Mouse (Mus musculus): ENCODE measurements around the gene Nat14. TPM values are rescaled to one million over a fixed set of nuclear protein-coding genes. Genes with fewer than 3 reads are reported as not detected.
A peak's percentile ranks its signal among the peaks of the same experiment; 100 is the strongest.

The Nat14 gene
- polyA plus RNA-seq, 1 experiment = 2.2 TPM

- Histone ChIP-seq H3K9ac (ENCODE audit: low read depth, poor library complexity, severe bottlenecking) (0 out of 2 replicates have a peak overlapping the region, but pooled peaks have one; percentile 1), H3K27ac (ENCODE audit: insufficient read depth, low read length) (no peak overlapping the region), H3K4me1 (ENCODE audit: control insufficient read depth, insufficient read depth, low read length) (no peaks in the 10 kb centered on the region), H3K4me3 (ENCODE audit: low read depth, low read length) (no peak overlapping the region), H3K27me3 (ENCODE audit: control insufficient read depth, insufficient read depth, low read length, poor library complexity, severe bottlenecking) (no peaks in the 10 kb centered on the region), H3K9me3 (replicated peaks; ENCODE audit: control insufficient read depth, insufficient read depth, low read length, poor library complexity, severe bottlenecking) (no peaks in the 10 kb centered on the region), H3K36me3 (ENCODE audit: control insufficient read depth, insufficient read depth, low read length, poor library complexity, severe bottlenecking) (no peaks in the 10 kb centered on the region)
- TF ChIP-seq CTCF (IDR thresholded peaks at IDR 0.05; ENCODE audit: low read depth, low read length) (no peak), EP300 (IDR thresholded peaks at IDR 0.05; ENCODE audit: insufficient read depth, low read depth, low read length) (no peak), POLR2A (IDR thresholded peaks at IDR 0.05; ENCODE audit: insufficient read depth, low read length) (no peak)
Measured at GRCm38 (mm10) chr7:4920976-4921823, 628 bp upstream of the Nat14 start.

DNA sequence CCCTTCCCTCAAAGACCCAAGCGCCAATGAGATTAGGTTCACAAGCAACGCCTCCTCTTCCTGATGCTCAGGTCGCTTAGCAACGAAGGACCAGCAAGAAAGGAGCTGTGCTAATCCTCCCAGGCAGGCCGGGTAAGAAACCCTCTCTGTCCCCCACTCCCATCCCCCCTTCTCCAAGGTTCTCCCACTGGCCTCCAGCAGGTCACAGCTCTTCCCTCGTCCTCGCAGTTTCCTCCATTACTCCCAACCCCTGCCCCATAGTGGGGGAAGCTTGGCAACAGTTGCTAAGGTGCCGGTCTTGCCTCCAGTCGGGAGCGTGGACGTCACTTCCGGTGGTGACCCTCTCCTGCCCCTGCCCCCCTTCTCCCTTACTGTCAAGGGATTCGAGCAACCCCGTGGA is 680 bp downstream of the Nat14 start:
- TF ChIP-seq POLR2A (IDR thresholded peaks at IDR 0.05; ENCODE audit: insufficient read depth, low read length) (no peak), CTCF (IDR thresholded peaks at IDR 0.05; ENCODE audit: low read depth, low read length) (no peak), EP300 (IDR thresholded peaks at IDR 0.05; ENCODE audit: insufficient read depth, low read depth, low read length) (no peak)
- peak overlapping the region; percentile 62 for H3K4me3 ChIP-seq (ENCODE audit: low read depth, low read length)
- H3K4me1 ChIP-seq (ENCODE audit: control insufficient read depth, insufficient read depth, low read length) = no peaks in the 10 kb centered on the region
- H3K27me3 ChIP-seq (ENCODE audit: control insufficient read depth, insufficient read depth, low read length, poor library complexity, severe bottlenecking) = no peaks in the 10 kb centered on the region
- no peaks in the 10 kb centered on the region for H3K9me3 ChIP-seq (replicated peaks; ENCODE audit: control insufficient read depth, insufficient read depth, low read length, poor library complexity, severe bottlenecking)
- H3K36me3 ChIP-seq (ENCODE audit: control insufficient read depth, insufficient read depth, low read length, poor library complexity, severe bottlenecking) = no peaks in the 10 kb centered on the region
- no peak overlapping the region for H3K27ac ChIP-seq (ENCODE audit: insufficient read depth, low read length)
- peak overlapping the region; percentile 42; the same call in 1 of the 2 replicates for H3K9ac ChIP-seq (ENCODE audit: low read depth, poor library complexity, severe bottlenecking)

DNA sequence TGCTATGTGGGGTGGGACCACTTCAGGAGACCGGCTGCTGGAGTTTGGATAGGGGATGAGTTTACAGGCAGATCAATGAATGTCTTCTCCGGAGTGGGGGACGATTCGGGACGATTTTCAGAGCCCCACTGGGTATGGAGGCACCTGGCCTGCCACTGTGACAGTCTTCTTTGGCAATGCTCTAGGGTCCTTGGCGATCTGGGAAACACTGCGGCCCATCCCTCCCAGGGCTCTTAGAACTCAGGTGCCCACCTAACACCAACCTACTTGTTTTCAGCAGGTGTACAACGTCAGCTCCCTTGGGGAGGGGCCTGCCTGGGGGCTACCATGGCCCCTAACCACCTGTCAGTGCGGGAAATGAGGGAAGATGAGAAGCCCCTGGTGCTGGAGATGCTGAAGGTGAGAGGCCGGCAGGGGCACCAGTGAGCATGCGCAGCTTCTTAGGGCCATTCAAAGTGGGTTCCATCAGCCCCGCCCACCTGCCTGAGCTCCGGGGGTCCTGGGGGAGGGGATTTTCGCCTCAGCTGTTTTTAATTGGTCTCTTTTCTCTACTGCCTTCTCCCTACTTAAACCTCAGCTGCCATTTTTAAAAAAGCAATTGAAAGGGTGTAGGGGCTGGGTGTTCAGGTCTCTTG is 1.2 kb downstream of the Nat14 start:
- H3K4me3 ChIP-seq (ENCODE audit: low read depth, low read length) = peak overlapping the region; percentile 62
- H3K4me1 ChIP-seq (ENCODE audit: control insufficient read depth, insufficient read depth, low read length) = no peaks in the 10 kb centered on the region
- no peaks in the 10 kb centered on the region for H3K9me3 ChIP-seq (replicated peaks; ENCODE audit: control insufficient read depth, insufficient read depth, low read length, poor library complexity, severe bottlenecking)
- no peaks in the 10 kb centered on the region for H3K36me3 ChIP-seq (ENCODE audit: control insufficient read depth, insufficient read depth, low read length, poor library complexity, severe bottlenecking)
- peak overlapping the region; percentile 56 for H3K9ac ChIP-seq (ENCODE audit: low read depth, poor library complexity, severe bottlenecking)
- no peak for TF ChIP-seq POLR2A (IDR thresholded peaks at IDR 0.05; ENCODE audit: insufficient read depth, low read length)
- no peak for TF ChIP-seq CTCF (IDR thresholded peaks at IDR 0.05; ENCODE audit: low read depth, low read length)
- no peak for TF ChIP-seq EP300 (IDR thresholded peaks at IDR 0.05; ENCODE audit: insufficient read depth, low read depth, low read length)
- H3K27me3 ChIP-seq (ENCODE audit: control insufficient read depth, insufficient read depth, low read length, poor library complexity, severe bottlenecking) = no peaks in the 10 kb centered on the region
- H3K27ac ChIP-seq (ENCODE audit: insufficient read depth, low read length) = no peak overlapping the region

- H3K27me3 ChIP-seq (ENCODE audit: control insufficient read depth, insufficient read depth, low read length, poor library complexity, severe bottlenecking) = no peaks in the 10 kb centered on the region
- peak overlapping the region; percentile 56 for H3K9ac ChIP-seq (ENCODE audit: low read depth, poor library complexity, severe bottlenecking)
- H3K27ac ChIP-seq (ENCODE audit: insufficient read depth, low read length) = no peak overlapping the region
- H3K4me3 ChIP-seq (ENCODE audit: low read depth, low read length) = peak overlapping the region; percentile 47
- no peaks in the 10 kb centered on the region for H3K36me3 ChIP-seq (ENCODE audit: control insufficient read depth, insufficient read depth, low read length, poor library complexity, severe bottlenecking)
- no peaks in the 10 kb centered on the region for H3K4me1 ChIP-seq (ENCODE audit: control insufficient read depth, insufficient read depth, low read length)
- TF ChIP-seq EP300 (IDR thresholded peaks at IDR 0.05; ENCODE audit: insufficient read depth, low read depth, low read length) (no peak), CTCF (IDR thresholded peaks at IDR 0.05; ENCODE audit: low read depth, low read length) (no peak), POLR2A (IDR thresholded peaks at IDR 0.05; ENCODE audit: insufficient read depth, low read length) (no peak)
- H3K9me3 ChIP-seq (replicated peaks; ENCODE audit: control insufficient read depth, insufficient read depth, low read length, poor library complexity, severe bottlenecking) = no peaks in the 10 kb centered on the region
Measured at GRCm38 (mm10) chr7:4923586-4924364, 1.9 kb downstream of the Nat14 start.

GRCm38 (mm10) chr7:4924483-4924882 is 2.7 kb downstream of the Nat14 start:
- Histone ChIP-seq H3K36me3 (ENCODE audit: control insufficient read depth, insufficient read depth, low read length, poor library complexity, severe bottlenecking) (no peaks in the 10 kb centered on the region), H3K4me1 (ENCODE audit: control insufficient read depth, insufficient read depth, low read length) (no peaks in the 10 kb centered on the region), H3K4me3 (ENCODE audit: low read depth, low read length) (no peak overlapping the region), H3K9ac (ENCODE audit: low read depth, poor library complexity, severe bottlenecking) (no peak overlapping the region), H3K27me3 (ENCODE audit: control insufficient read depth, insufficient read depth, low read length, poor library complexity, severe bottlenecking) (no peaks in the 10 kb centered on the region), H3K9me3 (replicated peaks; ENCODE audit: control insufficient read depth, insufficient read depth, low read length, poor library complexity, severe bottlenecking) (no peaks in the 10 kb centered on the region), H3K27ac (ENCODE audit: insufficient read depth, low read length) (no peak overlapping the region)
- TF ChIP-seq CTCF (IDR thresholded peaks at IDR 0.05; ENCODE audit: low read depth, low read length) (no peak), POLR2A (IDR thresholded peaks at IDR 0.05; ENCODE audit: insufficient read depth, low read length) (no peak), EP300 (IDR thresholded peaks at IDR 0.05; ENCODE audit: insufficient read depth, low read depth, low read length) (no peak)

Measured in ES-Bruce4 (cell line).